Mouse (Mus musculus) neural tube, embryonic 12.5 days (tissue): ENCODE measurements at regions not wholly inside any gene's neighbourhood (a gene's known extent, or its start where the extent isn't known, plus 50 kb on each side); places are given as distances from the start of the nearest gene placed in this dataset.
"Not testable (repeated sequence)": the region's sequence is repeated elsewhere in the genome, so short reads cannot be mapped to it uniquely, and the experiment has no call there.

Source experiments
- ATAC-seq: fragments of 200-750 bp; cut with Nextera tagmentation; 2 replicates; pipeline ENCODE4 v1.8.0; 2017; ENCODE audit warnings: low read depth, mild to moderate bottlenecking, moderate TSS enrichment, moderate library complexity; ENCODE audit not compliant: low FRiP score
- H3K27ac ChIP-seq: fragments of 300-500 bp; sonication (generic); 2 replicates; pipeline ENCODE4 v1.5.1; 2016
- H3K27me3 ChIP-seq: fragments of 300-500 bp; sonication (generic); replicated peaks from 2 replicates; pipeline ENCODE4 v1.6.1; 2016; ENCODE audit warnings: mild to moderate bottlenecking
- H3K36me3 ChIP-seq: fragments of 300-500 bp; sonication (generic); 2 replicates; pipeline ENCODE4 v1.6.1; 2016; ENCODE audit warnings: mild to moderate bottlenecking
- H3K4me1 ChIP-seq: fragments of 300-500 bp; sonication (generic); 2 replicates; pipeline ENCODE4 v1.6.1; 2016
- H3K4me2 ChIP-seq: fragments of 300-500 bp; sonication (generic); replicated peaks from 2 replicates; pipeline ENCODE4 v1.6.1; 2016; ENCODE audit warnings: mild to moderate bottlenecking
- H3K4me3 ChIP-seq: fragments of 300-500 bp; sonication (generic); 2 replicates; pipeline ENCODE4 v1.5.1; 2016
- H3K9ac ChIP-seq: fragments of 300-500 bp; sonication (generic); 2 replicates; pipeline ENCODE4 v1.6.1; 2016; ENCODE audit warnings: mild to moderate bottlenecking
- H3K9me3 ChIP-seq: fragments of 300-500 bp; sonication (generic); 2 replicates; pipeline ENCODE4 v1.6.1; 2016; ENCODE audit warnings: mild to moderate bottlenecking
- WGBS: fragments of 180-500 bp; shearing (Covaris S2); methylation state at CpG from one replicate; pipeline ENCODE4 v1.1.7; 2016; 5-methylcytosine and 5-hydroxymethylcytosine counted together

DNA sequence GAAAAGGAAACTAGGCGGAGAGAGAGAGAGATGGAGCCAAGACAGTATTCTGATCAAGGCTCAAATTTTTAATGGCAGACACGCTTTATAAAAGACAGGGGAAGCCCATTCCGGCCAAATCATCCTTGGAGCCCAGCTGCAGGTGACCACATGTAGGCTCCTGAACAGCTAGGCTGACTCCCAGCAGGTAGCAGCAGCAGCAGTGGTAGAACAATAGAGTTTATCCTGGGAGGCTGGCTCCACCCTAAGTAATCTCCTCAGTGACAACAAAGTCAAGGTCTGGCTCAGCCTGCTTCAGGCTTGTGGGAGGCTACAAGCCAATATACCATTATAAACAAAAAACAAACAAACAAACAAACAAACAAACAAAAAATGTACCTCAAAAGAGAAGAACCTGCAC is 151.0 kb upstream of the Akr1e1 start:
- Histone ChIP-seq H3K36me3 (no peaks in the 10 kb centered on the region), H3K9me3 (no peaks in the 10 kb centered on the region), H3K4me3 (no peak overlapping the region), H3K27ac (no peak overlapping the region), H3K4me1 (no peaks in the 10 kb centered on the region), H3K9ac (no peak overlapping the region), H3K27me3 (no peaks in the 10 kb centered on the region), H3K4me2 (no peak overlapping the region)
- 42% methylated on average over 3 of the region's 3 CpGs for WGBS
- no peak for ATAC-seq

DNA sequence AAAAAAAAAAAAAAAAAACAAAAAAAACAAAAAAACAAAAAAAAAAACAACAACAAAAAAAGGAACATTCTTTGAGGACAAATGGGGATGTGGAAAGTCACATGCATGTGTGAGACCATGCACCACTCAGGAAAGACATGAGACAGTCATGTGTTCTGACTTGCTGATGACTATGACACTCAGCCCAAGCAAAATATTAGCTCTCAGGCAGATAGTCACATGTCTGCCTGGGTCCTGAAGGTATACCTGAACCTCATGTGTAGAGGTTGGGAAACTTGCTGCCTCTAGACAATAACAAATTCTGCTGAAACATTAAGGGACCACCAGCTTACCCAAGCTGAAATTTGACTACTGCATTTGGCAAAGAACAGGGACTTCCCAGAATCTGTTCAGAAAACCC is 147.6 kb upstream of the Akr1e1 start:
- Histone ChIP-seq H3K4me3 (no peak overlapping the region), H3K27me3 (no peaks in the 10 kb centered on the region), H3K9me3 (no peaks in the 10 kb centered on the region), H3K9ac (no peak overlapping the region), H3K4me2 (no peak overlapping the region), H3K36me3 (no peaks in the 10 kb centered on the region), H3K4me1 (no peaks in the 10 kb centered on the region), H3K27ac (no peak overlapping the region)
- ATAC-seq: no peak

DNA sequence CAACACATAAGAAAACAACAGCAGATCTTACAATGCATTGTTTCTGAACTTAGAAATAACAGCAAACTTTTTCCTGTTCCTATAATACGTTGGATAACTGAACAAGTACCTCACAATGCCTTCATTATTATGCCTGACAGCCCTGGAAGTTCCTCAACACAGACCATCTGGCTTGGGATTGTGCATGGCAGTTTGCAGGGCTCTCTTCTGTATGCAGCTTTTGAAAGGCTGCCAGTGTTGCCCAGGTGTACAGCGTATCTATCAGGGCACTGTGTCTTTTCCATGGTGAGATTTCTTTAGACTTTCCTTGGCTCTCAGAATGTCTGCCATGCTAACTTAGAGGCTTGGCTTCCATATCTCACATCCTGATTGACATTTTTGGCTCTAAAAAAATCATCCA is 134.0 kb upstream of the Akr1e1 start:
- 61% methylated on average over 2 of the region's 2 CpGs for WGBS
- no peak overlapping the region for H3K9ac ChIP-seq
- no peaks in the 10 kb centered on the region for H3K4me1 ChIP-seq
- H3K27me3 ChIP-seq: no peaks in the 10 kb centered on the region
- no peak overlapping the region for H3K4me2 ChIP-seq
- no peaks in the 10 kb centered on the region for H3K9me3 ChIP-seq
- ATAC-seq: no peak
- H3K36me3 ChIP-seq: no peaks in the 10 kb centered on the region
- H3K4me3 ChIP-seq: no peak overlapping the region
- H3K27ac ChIP-seq: no peak overlapping the region

DNA sequence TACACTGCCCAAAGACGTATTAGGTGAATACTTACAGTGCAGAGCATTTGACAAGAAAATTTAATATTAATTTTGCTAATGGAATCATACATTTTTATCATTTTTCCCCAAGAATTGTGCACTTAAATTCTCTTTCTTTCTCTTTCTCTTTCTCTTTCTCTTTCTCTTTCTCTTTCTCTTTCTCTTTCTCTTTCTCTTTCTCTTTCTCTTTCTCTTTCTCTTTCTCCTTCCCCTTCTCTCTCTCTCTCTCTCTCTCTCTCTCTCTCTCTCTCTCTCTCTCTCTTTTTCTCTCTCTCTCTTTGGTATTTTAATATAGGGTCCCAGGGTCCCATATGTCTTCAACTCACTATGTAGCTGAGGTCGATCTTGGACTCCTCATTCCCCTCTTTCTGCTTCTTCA is 107.3 kb upstream of the Akr1e1 start:
- WGBS: 82% methylated on average over 2 of the region's 2 CpGs
- not testable (repeated sequence) for H3K9ac ChIP-seq, H3K36me3 ChIP-seq, H3K4me1 ChIP-seq, H3K27ac ChIP-seq, H3K27me3 ChIP-seq, ATAC-seq, H3K4me3 ChIP-seq, H3K9me3 ChIP-seq, H3K4me2 ChIP-seq

DNA sequence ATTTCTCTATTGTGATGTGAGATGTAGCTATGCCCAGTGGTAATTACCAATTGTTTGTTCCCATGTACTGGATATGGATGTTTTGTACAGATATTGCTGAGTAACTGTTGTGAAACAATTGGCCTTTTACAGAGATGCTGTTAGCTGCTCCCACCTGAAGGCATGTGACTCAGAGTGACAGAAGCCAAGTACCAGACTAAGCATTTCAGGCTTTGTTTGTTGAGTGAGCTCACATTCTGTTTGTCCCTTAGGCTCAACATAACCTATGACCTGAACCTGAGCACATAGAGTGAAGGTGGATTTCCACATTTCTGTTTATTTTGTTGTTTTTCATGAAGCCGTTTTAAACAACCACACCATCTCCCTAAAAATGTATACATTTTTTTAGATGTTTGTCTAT is 105.8 kb upstream of the Akr1e1 start:
- Histone ChIP-seq H3K36me3 (no peaks in the 10 kb centered on the region), H3K9me3 (no peaks in the 10 kb centered on the region), H3K9ac (no peak overlapping the region), H3K4me3 (no peak overlapping the region), H3K27me3 (no peaks in the 10 kb centered on the region), H3K4me1 (no peaks in the 10 kb centered on the region), H3K27ac (no peak overlapping the region), H3K4me2 (no peak overlapping the region)
- ATAC-seq: no peak
- 80% methylated on average over 1 of the region's 1 CpGs for WGBS

DNA sequence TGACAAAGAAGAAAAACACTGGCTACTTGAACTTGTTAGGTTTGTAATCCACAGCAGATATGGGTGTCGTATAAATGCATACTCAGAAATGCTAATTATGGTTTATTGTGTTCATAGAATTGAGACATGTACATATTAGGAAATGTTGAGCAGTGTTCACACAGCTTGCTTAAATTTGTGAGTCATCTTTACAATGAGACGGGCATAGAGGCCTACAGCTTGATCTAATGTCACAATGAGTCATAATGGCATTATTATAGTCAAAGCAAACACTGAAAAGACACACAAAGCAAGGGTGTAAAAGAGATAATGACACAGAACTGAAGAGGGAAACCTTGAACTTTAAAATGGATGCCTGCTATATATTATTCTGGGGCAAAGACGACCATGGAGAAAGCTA is 103.7 kb upstream of the Akr1e1 start:
- Histone ChIP-seq H3K4me3 (no peak overlapping the region), H3K4me2 (no peak overlapping the region), H3K9me3 (no peaks in the 10 kb centered on the region), H3K4me1 (no peaks in the 10 kb centered on the region), H3K9ac (no peak overlapping the region), H3K27ac (no peak overlapping the region), H3K27me3 (no peaks in the 10 kb centered on the region), H3K36me3 (no peaks in the 10 kb centered on the region)
- no peak for ATAC-seq
- WGBS: 28% methylated on average over 3 of the region's 3 CpGs

DNA sequence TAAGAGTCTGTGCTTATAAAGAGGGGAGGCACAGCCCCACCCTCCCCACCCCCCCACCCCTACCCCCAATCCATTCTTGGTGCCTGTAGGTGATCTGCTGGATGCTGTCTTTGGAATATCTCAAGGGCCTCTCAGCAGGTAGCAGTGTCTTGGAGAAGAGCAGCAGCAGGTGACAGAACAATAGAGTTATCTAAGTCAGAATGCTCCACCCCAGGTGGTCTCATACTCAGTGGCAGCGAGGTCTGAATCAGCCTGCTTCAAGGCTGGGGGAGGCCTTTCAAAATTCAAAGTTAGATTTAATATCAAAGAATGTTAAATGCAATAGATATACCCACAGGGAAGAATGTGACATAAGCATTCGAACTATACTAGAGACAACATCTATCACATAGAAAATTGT is 90.6 kb upstream of the Akr1e1 start:
- WGBS: 46% methylated on average over 2 of the region's 2 CpGs
- not testable (repeated sequence) for H3K36me3 ChIP-seq, H3K27me3 ChIP-seq, H3K4me2 ChIP-seq, H3K4me3 ChIP-seq, H3K27ac ChIP-seq, H3K4me1 ChIP-seq, H3K9me3 ChIP-seq, ATAC-seq, H3K9ac ChIP-seq

DNA sequence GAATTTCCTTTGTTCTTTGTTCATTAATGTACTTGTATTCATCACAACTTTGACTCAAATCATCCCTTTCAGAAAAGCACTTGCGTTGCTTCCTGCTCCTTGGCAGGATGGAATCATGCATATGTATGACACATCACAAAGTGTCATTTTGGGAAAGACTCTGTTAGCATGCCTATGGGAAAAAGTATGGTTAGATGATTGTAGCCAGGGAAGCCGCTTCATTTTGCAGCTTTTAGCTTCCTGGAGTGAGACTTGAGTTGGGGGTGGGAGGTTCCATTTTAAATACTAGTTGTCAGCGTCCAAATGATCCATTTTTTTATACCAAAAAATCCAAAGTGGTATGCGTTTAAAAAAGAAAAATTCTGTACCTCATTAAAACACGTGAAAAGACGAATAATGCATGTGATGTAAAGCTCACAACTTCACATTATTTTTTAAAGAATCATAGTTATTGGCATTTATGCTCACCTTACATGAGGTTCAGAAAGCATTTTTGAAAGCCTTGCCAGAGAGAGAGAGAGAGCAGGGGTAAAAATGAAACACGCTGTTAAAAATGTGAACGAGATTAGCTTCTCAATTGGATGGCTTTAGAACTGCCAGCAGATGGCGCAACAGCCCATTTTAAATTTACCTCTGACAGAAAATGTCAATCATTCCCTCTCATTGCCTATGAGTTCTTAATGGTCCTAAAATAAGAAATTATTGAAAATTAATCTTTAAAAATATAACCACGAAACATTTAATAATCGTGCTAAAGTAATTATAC is 57.6 kb upstream of the Akr1e1 start:
- H3K27me3 ChIP-seq: no peaks in the 10 kb centered on the region
- H3K36me3 ChIP-seq: no peaks in the 10 kb centered on the region
- WGBS: 38% methylated on average over 11 of the region's 11 CpGs
- H3K9me3 ChIP-seq: no peaks in the 10 kb centered on the region
- no peak overlapping the region for H3K4me2 ChIP-seq
- peak; percentile 39; the same call in 1 of the 2 replicates for ATAC-seq
- H3K27ac ChIP-seq: no peak overlapping the region
- no peak overlapping the region for H3K4me3 ChIP-seq
- no peaks in the 10 kb centered on the region for H3K4me1 ChIP-seq
- no peak overlapping the region for H3K9ac ChIP-seq

DNA sequence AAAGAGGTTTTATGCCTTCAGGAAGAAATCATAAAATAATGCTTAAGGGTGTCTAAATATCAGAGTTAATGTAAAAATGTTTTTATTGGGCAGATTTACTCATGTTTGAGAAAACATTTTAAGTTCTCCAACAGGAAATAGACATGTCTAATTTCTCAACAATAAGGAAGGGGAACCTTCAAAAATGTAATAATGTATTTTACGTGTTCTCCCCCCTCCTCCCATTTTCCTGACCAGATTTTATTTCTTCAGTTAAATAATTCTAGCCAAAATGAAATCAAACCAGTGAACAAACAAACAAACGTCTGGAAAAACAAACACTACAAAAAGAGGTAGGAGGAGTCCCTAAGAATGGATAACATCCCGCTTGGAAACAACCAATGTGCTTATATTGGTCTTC is 54.4 kb upstream of the Akr1e1 start:
- no peaks in the 10 kb centered on the region for H3K36me3 ChIP-seq
- H3K4me1 ChIP-seq: no peaks in the 10 kb centered on the region
- H3K9me3 ChIP-seq: no peaks in the 10 kb centered on the region
- H3K27ac ChIP-seq: no peak overlapping the region
- 62% methylated on average over 3 of the region's 3 CpGs for WGBS
- H3K27me3 ChIP-seq: no peaks in the 10 kb centered on the region
- no peak overlapping the region for H3K4me3 ChIP-seq
- no peak for ATAC-seq
- H3K4me2 ChIP-seq: no peak overlapping the region
- H3K9ac ChIP-seq: no peak overlapping the region

DNA sequence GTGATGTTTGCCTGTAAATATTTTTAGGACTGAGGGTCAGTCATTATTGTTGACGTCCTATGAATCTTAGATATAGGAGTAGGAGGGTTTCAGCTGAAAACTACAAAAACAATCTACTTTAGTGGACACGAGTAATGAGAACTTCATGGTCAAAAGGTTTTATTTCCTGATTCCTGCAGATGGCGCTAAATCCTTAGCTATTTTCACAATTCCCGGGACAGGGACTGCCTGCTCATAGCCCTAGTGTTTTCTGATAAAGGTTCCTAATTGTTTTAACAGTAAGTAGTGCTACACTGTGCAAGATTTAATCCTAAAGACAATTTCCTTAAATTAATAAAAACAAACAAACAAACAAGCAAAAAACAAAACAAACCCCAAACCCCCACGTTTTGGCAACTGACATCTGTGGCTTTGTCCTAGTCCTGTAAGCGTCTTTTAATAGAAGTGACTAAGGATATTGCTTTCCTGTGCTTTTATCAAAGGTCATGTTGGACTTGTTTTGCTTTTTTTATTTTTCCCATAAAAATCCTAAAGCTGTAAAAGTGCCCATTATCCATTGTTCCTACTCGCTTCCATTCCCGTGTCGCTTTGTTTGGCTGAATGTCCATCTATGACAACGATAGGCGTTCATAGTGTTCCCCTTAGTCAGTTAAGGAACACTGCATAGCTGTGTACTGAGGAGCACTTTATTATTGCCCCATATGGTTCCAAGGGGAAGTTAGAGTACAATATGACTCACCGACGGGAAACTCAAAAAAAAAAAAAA is 53.5 kb upstream of the Akr1e1 start:
- no peak overlapping the region for H3K27ac ChIP-seq
- no peak overlapping the region for H3K4me3 ChIP-seq
- no peaks in the 10 kb centered on the region for H3K27me3 ChIP-seq
- H3K9ac ChIP-seq: no peak overlapping the region
- no peaks in the 10 kb centered on the region for H3K4me1 ChIP-seq
- no peak overlapping the region for H3K4me2 ChIP-seq
- no peaks in the 10 kb centered on the region for H3K9me3 ChIP-seq
- WGBS: 55% methylated on average over 13 of the region's 13 CpGs
- peak; percentile 72; the same call in 1 of the 2 replicates for ATAC-seq
- H3K36me3 ChIP-seq: no peaks in the 10 kb centered on the region
